Mouse (Mus musculus) cerebellum, adult 9-11 months (tissue): ENCODE results near the gene Cdk19.
"Not testable (repeated sequence)": the region's sequence is repeated elsewhere in the genome, so short reads cannot be mapped to it uniquely, and the experiment has no call there.

Experiments used
- DNase-seq: peaks from one replicate; pipeline ENCODE4 v3.0.0; 2022

The Cdk19 gene

GRCm38 (mm10) chr10:40398842-40399241, 59.5 kb downstream of the Cdk19 start:
- DNase-seq: no peak

- DNase-seq: no peak
Observed at GRCm38 (mm10) chr10:40399328-40399727, 60.0 kb downstream of the Cdk19 start.

- no peak for DNase-seq
Observed at GRCm38 (mm10) chr10:40400293-40400692, 60.9 kb downstream of the Cdk19 start.

- DNase-seq: no peak
Observed at GRCm38 (mm10) chr10:40406655-40407054, 67.3 kb downstream of the Cdk19 start.

GRCm38 (mm10) chr10:40409336-40409735, 70.0 kb downstream of the Cdk19 start:
- DNase-seq: no peak

GRCm38 (mm10) chr10:40411370-40411769, 72.0 kb downstream of the Cdk19 start:
- DNase-seq: no peak

- peak; percentile 71 for DNase-seq
Observed at GRCm38 (mm10) chr10:40416944-40417343, 77.6 kb downstream of the Cdk19 start.

GRCm38 (mm10) chr10:40419841-40420240, 80.5 kb downstream of the Cdk19 start:
- no peak for DNase-seq

GRCm38 (mm10) chr10:40420703-40421102, 81.3 kb downstream of the Cdk19 start:
- peak; percentile 45 for DNase-seq

- no peak for DNase-seq
Observed at GRCm38 (mm10) chr10:40421724-40422123, 82.4 kb downstream of the Cdk19 start.

- no peak for DNase-seq
Observed at GRCm38 (mm10) chr10:40422696-40423095, 83.3 kb downstream of the Cdk19 start.

- DNase-seq: not testable (repeated sequence)
Observed at GRCm38 (mm10) chr10:40424428-40424827, 85.1 kb downstream of the Cdk19 start.

- DNase-seq: no peak
Observed at GRCm38 (mm10) chr10:40425243-40426095, 86.1 kb downstream of the Cdk19 start.

- DNase-seq: no peak
Observed at GRCm38 (mm10) chr10:40426096-40426450, 86.7 kb downstream of the Cdk19 start.

GRCm38 (mm10) chr10:40428633-40429032, 89.3 kb downstream of the Cdk19 start:
- no peak for DNase-seq

- DNase-seq: no peak
Observed at GRCm38 (mm10) chr10:40429081-40429480, 89.7 kb downstream of the Cdk19 start.

GRCm38 (mm10) chr10:40430209-40430608, 90.8 kb downstream of the Cdk19 start:
- no peak for DNase-seq

- no peak for DNase-seq
Observed at GRCm38 (mm10) chr10:40431957-40432356, 92.6 kb downstream of the Cdk19 start.

- peak; percentile 27 for DNase-seq
Observed at GRCm38 (mm10) chr10:40432375-40432774, 93.0 kb downstream of the Cdk19 start.

GRCm38 (mm10) chr10:40435402-40435801, 96.0 kb downstream of the Cdk19 start:
- DNase-seq: no peak

- DNase-seq: no peak
Observed at GRCm38 (mm10) chr10:40437117-40437516, 97.8 kb downstream of the Cdk19 start.

- DNase-seq: no peak
Observed at GRCm38 (mm10) chr10:40440740-40441139, 101.4 kb downstream of the Cdk19 start.

GRCm38 (mm10) chr10:40442076-40442475, 102.7 kb downstream of the Cdk19 start:
- DNase-seq: no peak

GRCm38 (mm10) chr10:40443371-40443770, 104.0 kb downstream of the Cdk19 start:
- DNase-seq: no peak

- DNase-seq: no peak
Observed at GRCm38 (mm10) chr10:40443806-40444357, 104.5 kb downstream of the Cdk19 start.
